Mouse (Mus musculus): ENCODE results near the gene Pla2g2f.

The Pla2g2f gene

DNA sequence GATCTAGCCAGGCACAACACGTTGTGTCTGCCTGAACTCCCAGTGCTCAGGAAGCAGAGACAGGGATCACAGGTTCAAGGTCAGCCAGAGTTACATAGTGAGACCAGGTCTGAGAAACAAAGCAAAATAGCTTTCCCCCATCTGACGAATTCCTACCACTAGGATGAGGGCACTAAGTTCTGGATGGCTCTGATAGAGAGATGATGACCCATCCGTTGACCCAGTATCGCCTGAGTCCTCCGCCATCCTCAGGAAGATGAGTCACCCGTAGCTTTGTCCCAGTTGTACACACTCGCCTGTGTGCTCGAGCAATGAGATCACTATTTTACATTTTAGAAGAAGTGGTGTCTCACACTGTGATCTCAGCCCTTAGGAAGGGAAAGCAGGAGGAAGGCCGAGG, 4.8 kb upstream of the Pla2g2f start:
- peak; percentile 51 for DNase-seq (ENCODE audit: low read depth, low spot score)

- DNase-seq (ENCODE audit: low read depth, low spot score) = no peak
Measured at GRCm38 (mm10) chr4:138755983-138756382, 1.4 kb downstream of the Pla2g2f start.

DNA sequence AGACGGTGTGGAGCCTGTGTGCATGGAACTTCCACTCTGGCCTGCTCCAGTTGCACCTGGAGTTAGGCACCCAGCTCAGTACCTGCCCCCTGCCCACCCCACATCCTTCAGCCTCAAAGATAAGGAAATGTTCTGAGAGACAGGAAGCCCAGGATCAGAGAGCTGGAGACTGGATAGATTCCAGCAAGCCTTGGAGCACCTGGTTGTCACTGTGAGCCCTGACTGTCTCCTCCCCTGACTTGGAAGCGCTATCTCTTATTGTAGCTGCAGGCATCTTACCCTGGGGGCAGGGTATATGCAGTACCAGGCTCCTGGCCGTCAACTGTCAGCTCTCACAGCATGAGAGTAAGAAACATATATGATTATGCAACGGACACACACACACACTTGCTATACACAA, 2.0 kb downstream of the Pla2g2f start:
- DNase-seq (ENCODE audit: low read depth, low spot score) = no peak

DNA sequence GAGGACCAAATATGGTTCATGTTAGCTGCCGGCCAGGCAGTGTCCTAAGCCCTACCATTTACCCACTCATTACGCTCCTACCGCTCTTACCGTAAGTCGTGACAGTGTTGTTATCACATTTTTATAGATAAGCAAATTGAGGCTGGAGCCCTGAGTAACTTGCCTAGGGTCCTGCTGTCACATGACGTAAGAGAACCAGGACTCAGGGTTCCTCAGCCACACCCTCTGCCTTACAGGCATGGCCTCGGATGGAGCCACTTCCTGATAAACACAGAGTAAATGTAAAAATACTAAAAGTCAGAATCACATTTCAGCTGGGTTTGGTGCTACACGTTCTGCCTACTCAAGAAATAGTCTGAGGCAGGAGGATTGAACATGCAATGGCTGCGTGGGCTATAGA, 3.0 kb downstream of the Pla2g2f start:
- DNase-seq (ENCODE audit: low read depth, low spot score) = no peak

DNA sequence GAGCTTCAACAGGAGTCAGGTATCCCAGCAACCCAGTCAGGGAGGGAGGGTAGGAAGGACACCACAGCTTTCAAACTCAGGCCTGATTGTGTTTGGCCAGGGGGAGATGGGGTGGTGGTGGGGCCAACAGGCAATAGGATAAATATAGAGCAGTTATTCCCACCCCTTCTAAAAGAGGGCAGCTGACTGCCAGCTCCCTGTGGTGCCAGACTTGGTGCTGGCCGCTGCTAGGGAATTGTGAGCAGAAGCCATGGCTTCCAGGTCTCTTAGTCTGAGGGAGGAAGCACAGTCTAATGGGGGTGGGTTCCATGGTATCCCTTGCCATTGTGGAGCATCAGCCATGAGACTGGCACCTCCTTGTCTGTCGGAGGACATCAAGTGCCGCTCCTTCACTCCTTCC, 3.8 kb downstream of the Pla2g2f start:
- DNase-seq (ENCODE audit: low read depth, low spot score) = no peak

- peak; percentile 82 for DNase-seq (ENCODE audit: low read depth, low spot score)
Measured at GRCm38 (mm10) chr4:138752603-138753002, 4.8 kb downstream of the Pla2g2f start.

GRCm38 (mm10) chr4:138748369-138749072, 8.9 kb downstream of the Pla2g2f start:
- DNase-seq (ENCODE audit: low read depth, low spot score) = peak; percentile 71

DNA sequence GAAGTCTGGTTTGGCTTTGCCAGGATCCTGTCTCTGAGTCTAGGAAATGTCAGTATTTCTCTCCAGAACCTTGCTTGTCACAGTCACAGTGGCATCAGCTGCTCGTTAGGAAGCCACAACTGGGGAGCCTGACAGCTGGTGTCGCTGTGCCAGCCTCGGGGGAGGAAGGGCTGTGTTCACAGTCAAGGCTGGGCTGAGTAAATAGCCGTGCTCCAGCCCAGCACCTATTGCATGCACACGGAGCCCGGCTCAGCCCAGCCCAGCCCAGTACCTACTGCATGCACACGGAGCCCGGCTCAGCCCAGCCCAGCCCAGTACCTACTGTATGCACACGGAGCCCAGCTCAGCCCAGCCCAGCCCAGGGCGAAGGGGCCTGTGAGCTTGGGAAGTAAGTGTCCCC, 9.6 kb downstream of the Pla2g2f start:
- DNase-seq (ENCODE audit: low read depth, low spot score) = no peak

DNA sequence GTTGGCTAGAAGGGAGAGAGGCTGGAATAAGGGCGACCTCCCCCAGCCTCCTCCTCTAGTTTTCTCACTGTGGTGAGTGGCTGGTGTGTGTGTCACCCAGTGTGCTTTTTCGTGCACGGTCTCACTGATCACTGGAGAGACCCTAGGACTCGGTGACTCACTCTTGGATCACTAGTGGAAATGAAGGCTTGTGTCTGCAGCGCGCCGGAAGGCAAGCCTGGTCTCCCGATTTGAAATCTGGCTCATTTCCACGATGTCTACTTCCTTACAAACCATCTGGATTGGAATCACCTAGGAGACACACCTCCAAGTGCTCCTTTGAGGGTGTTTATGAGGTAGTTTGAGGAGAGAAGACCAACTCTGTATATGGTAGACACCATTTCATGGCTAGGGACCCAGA, 10.6 kb downstream of the Pla2g2f start:
- DNase-seq (ENCODE audit: low read depth, low spot score) = no peak

DNA sequence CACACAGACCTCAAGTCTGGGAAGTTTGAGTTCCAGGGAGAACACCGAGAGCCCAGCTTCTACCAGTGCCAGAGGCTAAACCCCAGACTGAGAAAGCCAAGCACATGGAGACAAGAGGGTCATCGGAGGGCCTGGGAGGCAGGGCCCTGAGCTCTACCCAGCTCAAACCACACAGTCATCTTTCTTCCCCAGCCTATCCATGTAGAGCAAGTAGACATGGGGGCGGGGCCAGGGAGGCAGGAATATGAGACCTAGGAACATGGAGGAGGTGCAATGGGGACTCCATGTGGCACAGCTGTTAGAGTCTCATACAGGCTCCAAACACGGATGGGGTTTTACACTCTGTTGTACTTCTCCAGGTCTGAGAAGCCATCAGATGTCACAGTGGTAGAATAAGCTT, 11.5 kb downstream of the Pla2g2f start:
- DNase-seq (ENCODE audit: low read depth, low spot score) = peak; percentile 54

- DNase-seq (ENCODE audit: low read depth, low spot score) = peak; percentile 46
Measured at GRCm38 (mm10) chr4:138739136-138739851, 18.1 kb downstream of the Pla2g2f start.

DNA sequence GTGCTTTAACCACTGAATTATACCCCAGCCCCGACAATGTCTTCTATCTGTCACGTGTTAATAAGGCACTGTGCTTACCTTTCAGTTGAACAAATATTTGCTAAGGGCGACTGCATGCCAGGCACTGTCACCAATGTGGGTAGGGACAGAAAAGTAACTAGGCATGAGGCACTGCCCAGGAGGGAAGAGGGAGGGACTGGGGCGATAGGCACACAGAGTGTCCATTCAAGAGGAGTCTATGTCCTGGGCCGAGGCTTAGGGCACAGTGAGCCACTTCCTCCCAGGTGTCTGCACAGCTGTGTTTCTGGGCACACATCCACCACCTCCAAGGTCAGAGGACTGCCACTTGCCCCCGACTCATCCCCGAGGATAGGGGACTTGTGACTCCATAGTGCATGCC, 20.4 kb downstream of the Pla2g2f start, which contains the start of gene Ubxn10:
Gene Ubxn10 (minus strand): TSS at position 137 of the 400 bp plus-strand sequence.
- DNase-seq (ENCODE audit: low read depth, low spot score) = no peak

DNA sequence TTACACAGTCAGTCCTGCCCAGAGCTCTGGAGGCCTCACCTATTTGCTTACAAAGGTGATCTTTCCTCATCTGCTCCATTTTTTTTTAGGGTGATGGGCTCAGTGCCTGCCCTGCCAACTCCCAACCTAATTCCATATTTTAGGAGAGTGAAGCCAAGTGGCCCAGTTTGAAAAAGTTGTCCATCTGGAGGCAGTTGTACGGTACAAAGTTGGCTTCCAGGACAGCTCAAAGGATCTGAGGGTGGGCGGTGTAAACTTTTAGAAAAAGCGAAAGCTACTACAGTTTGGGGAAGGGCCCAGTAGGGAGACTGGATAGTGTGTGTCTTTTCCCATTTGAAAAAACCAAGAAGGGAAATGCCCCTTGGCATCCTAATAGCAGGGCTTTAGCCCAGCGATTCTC, 22.6 kb downstream of the Pla2g2f start:
- DNase-seq (ENCODE audit: low read depth, low spot score) = no peak

- DNase-seq (ENCODE audit: low read depth, low spot score) = no peak
Measured at GRCm38 (mm10) chr4:138734105-138734504, 23.3 kb downstream of the Pla2g2f start.

DNA sequence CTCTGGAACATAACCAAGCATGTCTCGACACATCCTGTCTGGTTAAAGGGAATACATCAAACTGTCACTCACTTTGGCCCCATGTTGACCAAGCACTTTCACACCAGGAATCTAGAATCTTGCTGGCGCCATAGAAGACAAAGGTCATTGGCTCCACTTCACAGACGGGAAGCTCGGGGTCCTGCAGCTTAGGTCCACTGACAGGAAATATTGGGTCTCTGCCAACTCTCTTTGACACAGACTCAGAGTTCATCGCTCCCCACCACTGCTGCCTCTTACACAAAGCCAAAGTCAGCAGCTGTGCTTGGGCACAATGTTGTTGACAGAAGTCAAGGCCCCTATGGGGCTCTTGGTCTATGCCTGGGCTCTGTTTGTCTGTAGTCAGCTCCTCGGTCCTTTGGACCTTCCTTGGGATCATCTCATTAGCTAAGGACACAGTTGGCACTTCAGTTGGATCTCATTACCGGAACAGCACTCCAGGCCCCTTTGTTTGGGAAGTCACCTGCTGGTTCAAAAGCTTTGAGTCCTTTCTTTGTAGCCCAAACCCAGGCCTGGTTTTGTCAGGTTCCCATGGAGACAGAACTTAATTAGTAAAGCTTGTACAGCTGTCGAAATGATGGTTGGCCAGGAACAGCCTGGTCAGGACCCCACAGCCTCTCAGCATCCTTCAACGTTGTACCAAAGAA, 28.3 kb downstream of the Pla2g2f start:
- no peak for DNase-seq (ENCODE audit: low read depth, low spot score)

DNA sequence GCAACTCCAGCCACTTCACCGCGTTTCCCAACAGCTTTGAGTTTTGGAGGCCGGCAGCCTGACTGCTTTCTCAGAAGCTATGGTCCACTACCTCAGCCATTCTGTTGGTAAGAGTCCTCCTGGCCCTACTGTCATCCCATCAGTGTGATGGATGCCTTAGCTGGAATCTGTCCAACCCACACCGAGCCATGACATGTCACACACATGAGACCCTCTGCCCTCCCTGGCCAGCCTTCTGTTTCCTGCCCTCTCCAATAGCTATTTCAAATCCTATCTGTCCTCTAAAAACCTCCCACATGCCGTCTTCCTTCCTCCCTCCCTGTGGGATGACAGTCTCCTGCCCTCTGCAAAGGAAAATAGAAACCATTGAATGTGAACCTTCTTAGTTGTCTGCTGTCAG, 31.7 kb downstream of the Pla2g2f start:
- no peak for DNase-seq (ENCODE audit: low read depth, low spot score)

- DNase-seq (ENCODE audit: low read depth, low spot score) = peak; percentile 78
Measured at GRCm38 (mm10) chr4:138725127-138725461, 32.3 kb downstream of the Pla2g2f start.

DNA sequence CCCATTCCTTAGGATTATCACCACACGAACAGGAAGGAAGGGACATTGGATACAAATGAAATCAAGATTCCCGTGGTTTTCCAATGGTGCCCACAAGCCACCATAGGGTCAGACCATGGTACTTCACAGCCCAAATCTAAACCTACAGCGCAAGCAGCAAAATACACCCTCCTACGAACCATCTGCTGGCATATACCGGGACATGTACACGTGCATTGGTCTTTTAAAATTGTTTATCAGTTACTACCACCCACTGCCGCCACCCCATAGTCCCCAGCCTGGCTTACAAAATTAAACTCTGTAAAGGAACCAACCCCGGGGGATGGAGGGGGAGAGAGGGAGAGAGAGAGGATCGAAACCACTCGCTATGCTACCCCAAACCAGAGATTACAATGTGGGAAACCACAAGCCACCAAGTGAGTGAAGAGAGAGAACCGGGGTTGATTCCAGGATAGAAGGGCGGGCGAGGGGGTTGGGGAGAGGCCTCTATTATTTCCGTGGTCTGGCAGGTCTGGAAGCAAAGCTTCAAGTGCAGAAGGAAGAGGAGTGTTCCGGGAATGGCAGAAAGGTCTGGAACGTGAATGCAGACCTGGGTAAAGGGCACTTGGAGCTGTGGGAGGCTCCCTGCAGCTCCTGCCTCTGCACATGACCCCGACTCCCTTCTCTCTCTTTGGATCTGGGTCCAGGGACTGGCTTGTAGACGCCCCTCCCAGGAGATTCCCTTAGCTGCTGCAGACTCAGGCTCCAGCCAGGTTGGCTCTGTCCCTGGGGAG, 32.9 kb downstream of the Pla2g2f start, which contains the start of gene Pla2g2c:
Gene Pla2g2c (plus strand): TSS at position 439 of the 773 bp plus-strand sequence.
- DNase-seq (ENCODE audit: low read depth, low spot score) = no peak

DNA sequence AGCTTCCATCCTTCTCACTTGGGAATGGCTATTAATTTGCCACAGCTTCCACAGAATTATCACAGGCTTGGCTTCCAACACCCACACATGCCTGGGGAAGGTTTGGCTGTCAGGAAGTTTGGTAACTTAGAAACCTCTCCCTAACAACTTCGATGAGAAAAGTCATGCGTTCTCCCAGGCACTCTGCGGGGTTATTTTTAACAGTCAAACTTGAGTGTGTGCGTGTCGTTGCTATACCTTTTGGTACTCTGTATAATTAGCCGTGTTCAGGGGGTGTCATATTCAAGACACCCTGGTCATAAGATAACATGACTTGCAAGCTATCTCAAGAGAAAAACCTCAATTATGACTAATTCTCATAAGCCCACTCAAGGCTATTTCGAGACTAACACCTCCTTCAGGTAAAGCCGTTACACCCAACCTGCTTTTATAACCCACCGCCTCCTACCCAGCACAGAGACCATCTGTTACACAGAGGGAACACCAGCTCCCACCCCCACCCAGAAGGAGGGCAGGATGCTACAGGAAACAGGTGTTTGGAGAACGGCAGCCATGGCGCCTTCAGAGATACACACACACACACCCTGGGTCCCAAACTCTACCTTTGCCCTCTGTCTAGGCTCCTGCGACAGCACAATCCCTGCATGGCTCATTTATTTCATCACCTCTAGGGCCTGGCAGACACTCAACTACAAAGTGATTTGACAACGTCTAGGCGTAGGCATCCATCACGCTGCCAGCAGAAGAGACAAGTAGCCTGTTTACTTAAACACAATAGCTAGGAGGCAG, 33.7 kb downstream of the Pla2g2f start:
- no peak for DNase-seq (ENCODE audit: low read depth, low spot score)

GRCm38 (mm10) chr4:138719264-138719596, 38.2 kb downstream of the Pla2g2f start:
- no peak for DNase-seq (ENCODE audit: low read depth, low spot score)

DNA sequence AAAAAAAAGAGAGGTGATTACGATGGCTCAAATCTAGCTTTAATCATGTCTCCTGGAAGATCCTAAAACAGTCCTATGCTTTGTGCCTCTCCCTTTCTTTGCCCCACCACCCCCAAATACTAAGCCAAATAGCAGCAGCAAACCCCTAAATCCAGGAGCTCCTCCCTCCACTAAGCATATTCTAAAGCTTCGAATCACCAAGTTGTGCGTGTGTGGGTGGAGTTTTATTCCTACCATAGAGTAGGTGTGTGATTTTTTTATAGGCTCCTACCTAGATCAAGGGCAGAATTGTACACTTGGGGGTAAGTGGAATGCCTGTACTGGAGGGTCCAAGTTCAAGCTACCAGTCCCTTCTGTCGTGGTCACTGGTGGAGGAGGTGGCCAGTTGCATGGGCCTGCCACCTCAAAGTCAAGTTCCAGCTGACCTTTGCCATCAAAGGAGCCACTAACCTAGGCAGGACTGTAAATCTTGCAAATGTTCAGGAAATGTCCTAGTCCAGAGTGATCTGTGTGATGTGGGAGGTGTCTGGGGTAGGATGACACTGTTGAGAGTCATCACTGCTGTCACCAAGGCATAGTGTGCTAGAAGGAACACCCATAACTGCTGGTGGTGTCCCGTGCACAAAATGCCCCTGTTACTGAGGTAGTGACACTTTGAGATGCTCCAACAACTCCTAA, 38.7 kb downstream of the Pla2g2f start:
- no peak for DNase-seq (ENCODE audit: low read depth, low spot score)

Data from ZHBTc4 (cell line).